Mouse (Mus musculus) bone marrow macrophage, adult 2 months (primary cell): ENCODE data around the gene Cox7b.

Source experiments
- CTCF ChIP-seq: IDR thresholded peaks from 2 replicates; pipeline ENCODE4 v1.5.1; 2012; ENCODE audit warnings: low read depth, mild to moderate bottlenecking, low read length, moderate library complexity
- POLR2A ChIP-seq: IDR thresholded peaks from 2 replicates; pipeline ENCODE4 v1.6.1; 2012; ENCODE audit warnings: mild to moderate bottlenecking, low read depth, low read length, borderline replicate concordance

GRCm38 (mm10) chrX:106026418-106027342, 11.2 kb downstream of the Cox7b start, which contains the start of gene Atp7a:
- TF ChIP-seq CTCF (peak; percentile 28; the same call in 1 of the 2 replicates), POLR2A (no peak)
